Mouse (Mus musculus) cerebellum, adult 2 months (tissue): Measurements from ENCODE around the gene Pmpca.

Experiments
- CTCF ChIP-seq: fragments of 200-500 bp; IDR thresholded peaks from 2 replicates; pipeline ENCODE4 v1.5.1; 2011; ENCODE audit warnings: low read depth, mild to moderate bottlenecking, control low read depth, low read length, moderate library complexity, borderline replicate concordance; ENCODE audit not compliant: insufficient read depth
- POLR2A ChIP-seq: fragments of 200-500 bp; IDR thresholded peaks from 2 replicates; pipeline ENCODE4 v1.6.1; 2011; ENCODE audit warnings: low read length, control low read depth, borderline replicate concordance; ENCODE audit not compliant: insufficient read depth

- TF ChIP-seq POLR2A = no peak
- TF ChIP-seq CTCF = no peak
Observed at GRCm38 (mm10) chr2:26390954-26391353, 1.8 kb downstream of the Pmpca start.
